ENCODE assay signal across 9 mouse cellular contexts in the genomic region with DNA sequence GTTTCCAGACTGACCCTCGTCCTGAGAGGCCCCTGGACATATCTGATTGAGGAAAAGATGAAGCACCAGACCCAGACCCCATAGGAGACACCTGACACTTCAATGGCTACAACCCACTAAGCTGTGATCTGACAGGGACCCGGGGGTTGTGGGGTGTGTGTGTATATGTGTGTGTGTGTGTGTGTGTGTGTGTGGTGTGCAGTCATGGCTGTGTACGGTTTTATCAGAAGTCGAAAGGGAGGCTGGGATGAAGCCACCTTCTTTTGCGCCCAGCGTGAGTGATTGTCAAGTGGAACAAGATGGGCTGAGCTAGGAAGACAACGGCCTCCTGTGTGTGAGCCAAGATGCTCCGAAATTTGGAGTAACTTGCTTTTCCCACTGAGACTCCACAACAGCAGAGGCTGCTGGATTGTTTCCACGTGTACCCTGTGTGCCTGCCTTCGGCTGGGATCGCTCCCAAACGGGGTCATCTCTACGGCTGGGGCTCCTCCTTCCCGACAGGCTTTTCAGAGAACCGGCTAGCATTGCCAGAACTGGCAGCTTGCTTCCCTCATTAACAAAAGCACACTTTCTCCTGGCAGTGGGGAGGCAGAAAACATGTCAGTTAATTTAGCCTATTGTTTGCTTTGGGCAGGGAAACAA. TPM values are rescaled to one million over a fixed set of nuclear protein-coding genes. Genes with fewer than 3 reads are reported as not detected.
DNase-seq lines count a peak whose midpoint lies in the region; ATAC-seq lines count a peak whose summit lies in the region.
"Had no signal": no experiment of that assay in that cellular context is flagged by ENCODE, and none has a peak within 500 bp of the region (broad histone marks: within the 10 kb centered on the region; RNA-seq: fewer than 3 reads in every experiment).

No protein-coding gene starts in this region.

- H3K4me2 ChIP-seq in midbrain, embryonic 13.5 days (replicated peaks): no peak overlapping the region
- H3K4me2 ChIP-seq in lung, embryonic 16.5 days (ENCODE audit: low read depth, low read length): no peak overlapping the region

- H3K4me1 ChIP-seq in midbrain, embryonic 13.5 days (replicated peaks): no peaks in the 10 kb centered on the region
- H3K4me1 ChIP-seq in midbrain, embryonic 10.5 days: no peaks in the 10 kb centered on the region
- no peaks in the 10 kb centered on the region for H3K4me1 ChIP-seq in lung, embryonic 16.5 days (replicated peaks; ENCODE audit: control insufficient read depth, insufficient read depth, low read length)

- DNase-seq in midbrain, embryonic 10.5 days (ENCODE audit: low spot score): no peak
- DNase-seq in frontal cortex, postnatal 36 days (ENCODE audit: low spot score in 2 of 2): peak; percentile 37 to 54
- DNase-seq in right cerebral cortex, postnatal 4 days: peak; percentile 67
- DNase-seq in heart, postnatal 4 days: no peak
- no peak for DNase-seq in thymus, postnatal 25 days
- DNase-seq: heart, adult 18-20 months had no signal

- WGBS in midbrain, embryonic 13.5 days: 71% methylated on average over 15 of the region's 15 CpGs
- 89% methylated on average over 15 of the region's 15 CpGs for WGBS in midbrain, embryonic 10.5 days
- WGBS in lung, embryonic 16.5 days: 57% methylated on average over 15 of the region's 15 CpGs

- peak; percentile 55; the same call in 1 of the 2 replicates for ATAC-seq in midbrain, embryonic 13.5 days
- ATAC-seq in lung, embryonic 16.5 days (ENCODE audit: low read depth): peak; percentile 86
- no peak for ATAC-seq in megakaryocyte progenitor cell, adult 5-6 weeks (replicated peaks; ENCODE audit: poor library complexity)

- no peaks in the 10 kb centered on the region for H3K36me3 ChIP-seq in midbrain, embryonic 13.5 days
- no peaks in the 10 kb centered on the region for H3K36me3 ChIP-seq in midbrain, embryonic 10.5 days
- no peaks in the 10 kb centered on the region for H3K36me3 ChIP-seq in lung, embryonic 16.5 days (ENCODE audit: control insufficient read depth, insufficient read depth, low read length)

- H3K4me3 ChIP-seq in midbrain, embryonic 13.5 days (replicated peaks): no peak overlapping the region
- H3K4me3 ChIP-seq in midbrain, embryonic 10.5 days: no peak overlapping the region
- no peak overlapping the region for H3K4me3 ChIP-seq in lung, embryonic 16.5 days (ENCODE audit: low read length)

- H3K9ac ChIP-seq in midbrain, embryonic 13.5 days (replicated peaks): no peak overlapping the region
- no peak overlapping the region for H3K9ac ChIP-seq in lung, embryonic 16.5 days (ENCODE audit: low read length)

- H3K27me3 ChIP-seq in midbrain, embryonic 13.5 days: no peaks in the 10 kb centered on the region
- no peaks in the 10 kb centered on the region for H3K27me3 ChIP-seq in midbrain, embryonic 10.5 days (ENCODE audit: low read depth, poor library complexity, severe bottlenecking)
- H3K27me3 ChIP-seq in lung, embryonic 16.5 days (ENCODE audit: control insufficient read depth, insufficient read depth, low read depth, low read length): no peaks in the 10 kb centered on the region

- no peak overlapping the region for H3K27ac ChIP-seq in midbrain, embryonic 13.5 days
- no peak overlapping the region for H3K27ac ChIP-seq in midbrain, embryonic 10.5 days (replicated peaks)
- H3K27ac ChIP-seq in lung, embryonic 16.5 days (ENCODE audit: low read length): no peak overlapping the region

- no peaks in the 10 kb centered on the region for H3K9me3 ChIP-seq in midbrain, embryonic 13.5 days
- H3K9me3 ChIP-seq in midbrain, embryonic 10.5 days (replicated peaks): no peaks in the 10 kb centered on the region
- H3K9me3 ChIP-seq in lung, embryonic 16.5 days (ENCODE audit: control insufficient read depth, low read length): no peaks in the 10 kb centered on the region

RNA-seq across cellular contexts. Expression of a gene that starts 50.1 kb away (rescaled TPM):
- polyA plus RNA-seq in midbrain, embryonic 13.5 days (2015; fragmentation: Nextera tagmentation; extraction: Ambion mirVana): not detected in 2 replicates
- not detected in 2 replicates for polyA plus RNA-seq in midbrain, embryonic 10.5 days (2016; fragmentation: Nextera tagmentation; extraction: Ambion mirVana)
- 0.08 TPM in 1 of 2 replicates, not detected in the other for polyA plus RNA-seq in lung, embryonic 16.5 days (2015; fragmentation: Nextera tagmentation; extraction: Ambion mirVana)
- not detected in 2 replicates for total RNA-seq in megakaryocyte progenitor cell, adult 5-6 weeks (2015)
- total RNA-seq in megakaryocyte progenitor cell, adult 5-6 weeks (2017): not detected in 2 replicates
- not detected for total RNA-seq in heart, postnatal 4 days (2021)

Comparison
In these comparisons a context has a peak if more than half of its experiments do, and no peak if none do; other contexts are left out.
1. DNase-seq: peak in frontal cortex, postnatal 36 days (2 of 2) and right cerebral cortex, postnatal 4 days (single experiment); none in midbrain, embryonic 10.5 days (single experiment), heart, postnatal 4 days (single experiment) and thymus, postnatal 25 days (single experiment).